Mouse (Mus musculus) erythroblast, embryonic 14.5 days (primary cell): ENCODE measurements around the gene Gpc4.

Source experiments
- GATA1 ChIP-seq: IDR thresholded peaks from 2 replicates; pipeline ENCODE4 v1.6.1; 2012; ENCODE audit warnings: low read length, inconsistent platforms, mixed read lengths
- TAL1 ChIP-seq: IDR thresholded peaks from 3 replicates; pipeline ENCODE4 v1.6.1; 2012; ENCODE audit warnings: low read length, inconsistent platforms, mixed read lengths

DNA sequence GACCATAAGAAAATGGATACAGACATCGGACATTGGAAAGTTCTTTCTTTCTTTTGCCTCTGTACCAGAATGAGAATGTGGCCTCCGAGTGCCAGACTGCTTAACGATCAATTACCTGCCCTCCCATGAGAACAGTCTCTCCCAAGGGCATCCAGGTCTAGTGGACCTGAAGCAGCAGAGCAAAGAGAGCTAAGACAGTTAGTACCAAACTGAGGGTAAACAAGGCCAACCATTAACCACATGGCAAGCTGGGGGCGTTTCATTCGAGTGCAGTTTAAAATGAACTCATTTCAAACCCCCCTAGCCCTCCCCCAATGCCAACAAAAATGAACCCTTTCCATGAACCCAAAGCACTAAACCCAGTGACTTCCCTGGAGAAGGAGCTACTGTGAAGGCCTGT is 12.1 kb downstream of the Gpc4 start:
- TF ChIP-seq TAL1: no peak
- no peak for TF ChIP-seq GATA1
